Mouse (Mus musculus): ENCODE results near the gene 3100002H09Rik. TPM values are rescaled to one million over a fixed set of nuclear protein-coding genes. Genes with fewer than 3 reads are reported as not detected.

3100002H09Rik gene
- polyA plus RNA-seq, 1 experiment from 2014 or later = not detected

DNA sequence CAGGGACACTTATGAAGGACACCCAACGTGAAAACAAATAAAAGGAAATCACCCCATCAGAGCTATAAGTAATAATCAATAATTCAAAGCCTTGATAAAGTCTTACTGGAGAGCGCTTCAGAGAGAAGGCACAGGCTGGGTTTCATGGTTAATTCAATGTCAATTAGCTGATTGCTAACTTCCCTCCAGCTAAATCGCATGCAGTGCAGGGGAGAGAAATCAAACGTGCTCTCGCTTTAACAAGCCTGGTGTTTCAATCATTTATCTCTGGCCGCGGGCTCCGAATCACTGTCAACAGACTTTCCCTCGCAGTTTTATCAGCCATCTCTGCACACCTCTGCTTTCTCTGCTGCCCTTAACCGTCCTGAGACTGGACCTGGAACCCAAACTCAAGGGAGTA lies 22.3 kb upstream of the 3100002H09Rik start:
- H3K36me3 ChIP-seq (ENCODE audit: insufficient read depth) = no peaks in the 10 kb centered on the region
- no peak for TF ChIP-seq CTCF (IDR thresholded peaks at IDR 0.05; ENCODE audit: low read depth)
- no peak overlapping the region for H3K27ac ChIP-seq (ENCODE audit: low read depth)
- no peak for ATAC-seq (ENCODE audit: insufficient read depth)
- no peak overlapping the region for H3K4me3 ChIP-seq (ENCODE audit: low read depth, low read length)
- no peaks in the 10 kb centered on the region for H3K4me1 ChIP-seq (ENCODE audit: insufficient read depth)
- no peak overlapping the region for H3K9ac ChIP-seq
- no peaks in the 10 kb centered on the region for H3K27me3 ChIP-seq (ENCODE audit: insufficient read depth, low read length)
- H3K9me3 ChIP-seq (ENCODE audit: low read depth, low read length) = no peaks in the 10 kb centered on the region
- H3K4me2 ChIP-seq = no peak overlapping the region
- DNase-seq = no peak
- WGBS = 65% methylated on average over 10 of the region's 10 CpGs

DNA sequence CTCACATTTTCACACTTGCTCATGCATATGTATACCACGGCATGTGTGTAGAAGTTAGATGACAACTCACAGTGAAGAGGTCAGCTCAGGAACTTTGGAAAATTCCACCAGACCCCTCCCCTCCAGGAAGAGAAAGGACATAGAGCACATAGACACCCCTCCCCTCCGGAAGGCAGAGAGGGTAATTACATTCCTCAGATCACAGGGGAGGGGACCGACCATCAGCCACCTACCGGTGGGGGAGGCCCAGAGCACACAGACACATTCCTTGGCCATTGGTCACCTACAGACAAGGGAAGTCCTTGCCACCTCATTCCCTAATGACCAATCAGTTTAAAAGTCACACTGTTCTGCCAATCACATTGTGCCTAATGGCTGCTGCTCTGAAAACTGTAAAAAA lies 20.9 kb upstream of the 3100002H09Rik start:
- Histone ChIP-seq H3K4me1 (ENCODE audit: insufficient read depth) (no peaks in the 10 kb centered on the region), H3K4me2 (no peak overlapping the region), H3K27me3 (ENCODE audit: insufficient read depth, low read length) (no peaks in the 10 kb centered on the region), H3K4me3 (ENCODE audit: low read depth, low read length) (no peak overlapping the region), H3K9me3 (ENCODE audit: low read depth, low read length) (no peaks in the 10 kb centered on the region), H3K9ac (no peak overlapping the region), H3K36me3 (ENCODE audit: insufficient read depth) (no peaks in the 10 kb centered on the region), H3K27ac (ENCODE audit: low read depth) (no peak overlapping the region)
- no peak for TF ChIP-seq CTCF (IDR thresholded peaks at IDR 0.05; ENCODE audit: low read depth)
- DNase-seq = no peak
- no peak for ATAC-seq (ENCODE audit: insufficient read depth)
- 51% methylated on average over 4 of the region's 4 CpGs for whole genome bisulfite sequencing

DNA sequence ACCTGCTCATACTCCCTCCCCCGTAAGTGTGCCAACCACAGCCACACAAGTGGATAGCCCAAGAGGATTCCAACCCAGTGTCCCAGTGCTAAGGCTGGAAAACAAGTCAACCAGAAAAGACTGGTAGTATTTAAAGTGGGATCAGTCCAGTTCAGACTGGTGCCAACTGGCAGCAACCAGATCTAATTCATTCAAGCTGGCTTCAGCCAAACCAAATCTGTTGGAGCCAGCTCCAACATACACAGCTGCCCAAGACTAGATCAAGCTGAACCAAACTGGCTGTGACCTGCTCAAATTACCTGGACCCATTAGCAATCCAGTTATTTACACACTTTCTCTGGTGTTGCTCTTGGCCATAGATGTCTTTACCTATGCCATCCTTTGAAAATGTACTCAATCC lies 16.2 kb upstream of the 3100002H09Rik start:
- H3K9ac ChIP-seq = no peak overlapping the region
- H3K36me3 ChIP-seq (ENCODE audit: insufficient read depth) = no peaks in the 10 kb centered on the region
- no peaks in the 10 kb centered on the region for H3K9me3 ChIP-seq (ENCODE audit: low read depth, low read length)
- no peaks in the 10 kb centered on the region for H3K4me1 ChIP-seq (ENCODE audit: insufficient read depth)
- H3K27me3 ChIP-seq (ENCODE audit: insufficient read depth, low read length) = no peaks in the 10 kb centered on the region
- no peak overlapping the region for H3K4me2 ChIP-seq
- no peak for DNase-seq
- no peak for TF ChIP-seq CTCF (IDR thresholded peaks at IDR 0.05; ENCODE audit: low read depth)
- no peak for ATAC-seq (ENCODE audit: insufficient read depth)
- H3K4me3 ChIP-seq (ENCODE audit: low read depth, low read length) = no peak overlapping the region
- H3K27ac ChIP-seq (ENCODE audit: low read depth) = no peak overlapping the region
- WGBS = 64% methylated on average over 1 of the region's 1 CpGs

DNA sequence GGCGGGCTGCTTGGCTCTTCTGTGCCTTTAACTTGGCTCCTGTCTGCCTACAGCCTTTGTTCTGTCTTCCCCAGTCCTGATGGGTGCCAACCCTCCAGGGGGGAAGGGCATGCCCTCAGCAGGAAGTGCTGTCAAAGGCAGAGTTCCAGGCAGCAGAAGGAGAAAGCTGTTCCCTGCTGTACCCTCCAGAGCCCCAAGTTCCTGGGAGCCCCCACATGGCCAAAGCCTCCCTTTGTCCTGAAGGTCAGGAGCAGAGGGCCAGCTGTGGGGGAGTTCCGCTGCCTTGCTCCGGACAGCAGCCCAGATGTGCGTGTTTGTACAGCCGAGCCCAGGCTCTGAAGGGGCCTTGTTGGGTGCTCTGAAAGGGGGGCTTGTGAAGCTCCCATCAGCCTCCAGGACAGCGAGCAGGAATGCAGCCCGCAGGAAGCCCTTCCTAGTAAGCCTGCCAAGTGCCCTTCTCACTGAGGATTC lies 13.5 kb upstream of the 3100002H09Rik start:
- 20% methylated on average over 7 of the region's 7 CpGs for WGBS
- Histone ChIP-seq H3K36me3 (ENCODE audit: insufficient read depth) (no peaks in the 10 kb centered on the region), H3K27ac (ENCODE audit: low read depth) (no peak overlapping the region), H3K4me3 (ENCODE audit: low read depth, low read length) (no peak overlapping the region), H3K4me2 (no peak overlapping the region), H3K9ac (no peak overlapping the region), H3K4me1 (ENCODE audit: insufficient read depth) (no peaks in the 10 kb centered on the region), H3K27me3 (ENCODE audit: insufficient read depth, low read length) (no peaks in the 10 kb centered on the region), H3K9me3 (ENCODE audit: low read depth, low read length) (no peaks in the 10 kb centered on the region)
- ATAC-seq (ENCODE audit: insufficient read depth) = no peak
- DNase-seq = peak; percentile 27
- no peak for TF ChIP-seq CTCF (IDR thresholded peaks at IDR 0.05; ENCODE audit: low read depth)

DNA sequence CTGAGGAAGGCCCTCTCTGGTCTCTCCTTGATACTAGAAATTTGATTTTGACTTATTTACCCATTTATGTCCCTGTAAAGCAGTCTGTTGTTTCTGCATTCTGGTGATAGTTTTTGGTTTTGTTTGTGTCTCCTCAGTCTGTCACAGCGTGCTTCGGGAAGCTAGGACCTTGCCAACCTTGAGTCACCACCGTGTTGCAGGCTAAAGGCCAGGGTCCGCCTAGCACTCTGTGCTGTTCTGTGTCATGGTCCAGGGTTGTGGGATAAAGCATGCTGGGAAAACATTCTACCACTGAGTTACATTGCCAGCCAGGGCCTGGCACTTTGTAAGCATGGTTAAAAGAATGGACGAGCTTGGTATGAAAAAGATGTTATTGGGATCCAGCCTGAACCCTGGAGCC lies 12.0 kb upstream of the 3100002H09Rik start:
- H3K4me2 ChIP-seq = no peak overlapping the region
- 81% methylated on average over 5 of the region's 5 CpGs for WGBS
- no peaks in the 10 kb centered on the region for H3K4me1 ChIP-seq (ENCODE audit: insufficient read depth)
- no peak overlapping the region for H3K27ac ChIP-seq (ENCODE audit: low read depth)
- no peak overlapping the region for H3K9ac ChIP-seq
- no peaks in the 10 kb centered on the region for H3K9me3 ChIP-seq (ENCODE audit: low read depth, low read length)
- no peak for ATAC-seq (ENCODE audit: insufficient read depth)
- no peak for DNase-seq
- H3K36me3 ChIP-seq (ENCODE audit: insufficient read depth) = no peaks in the 10 kb centered on the region
- no peak overlapping the region for H3K4me3 ChIP-seq (ENCODE audit: low read depth, low read length)
- H3K27me3 ChIP-seq (ENCODE audit: insufficient read depth, low read length) = no peaks in the 10 kb centered on the region
- TF ChIP-seq CTCF (IDR thresholded peaks at IDR 0.05; ENCODE audit: low read depth) = no peak

DNA sequence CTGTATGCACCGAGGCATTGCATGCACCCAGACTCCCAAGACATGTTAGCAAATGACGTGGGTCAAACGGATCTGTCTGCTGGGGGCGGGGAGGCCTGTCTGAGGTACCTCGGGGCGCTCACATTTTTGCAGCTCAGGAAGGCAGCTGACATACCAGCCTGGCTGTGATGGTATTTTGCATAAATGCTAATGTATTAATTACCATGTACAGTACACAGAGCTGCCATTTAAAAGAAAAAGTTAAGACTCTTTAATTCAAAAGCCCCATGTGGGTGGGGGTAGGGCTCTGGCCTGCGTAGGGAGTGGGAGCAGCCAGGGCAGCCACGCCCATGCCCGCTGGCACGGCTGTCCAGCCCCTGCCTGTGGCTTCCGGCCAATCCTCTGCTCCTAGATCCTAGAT lies 10.8 kb upstream of the 3100002H09Rik start:
- Histone ChIP-seq H3K36me3 (ENCODE audit: insufficient read depth) (no peaks in the 10 kb centered on the region), H3K4me3 (ENCODE audit: low read depth, low read length) (no peak overlapping the region), H3K4me1 (ENCODE audit: insufficient read depth) (no peaks in the 10 kb centered on the region), H3K9ac (no peak overlapping the region), H3K9me3 (ENCODE audit: low read depth, low read length) (no peaks in the 10 kb centered on the region), H3K4me2 (no peak overlapping the region), H3K27me3 (ENCODE audit: insufficient read depth, low read length) (no peaks in the 10 kb centered on the region), H3K27ac (ENCODE audit: low read depth) (no peak overlapping the region)
- DNase-seq (no peak), ATAC-seq (ENCODE audit: insufficient read depth) (no peak)
- TF ChIP-seq CTCF (IDR thresholded peaks at IDR 0.05; ENCODE audit: low read depth) = no peak
- WGBS = 61% methylated on average over 11 of the region's 11 CpGs

DNA sequence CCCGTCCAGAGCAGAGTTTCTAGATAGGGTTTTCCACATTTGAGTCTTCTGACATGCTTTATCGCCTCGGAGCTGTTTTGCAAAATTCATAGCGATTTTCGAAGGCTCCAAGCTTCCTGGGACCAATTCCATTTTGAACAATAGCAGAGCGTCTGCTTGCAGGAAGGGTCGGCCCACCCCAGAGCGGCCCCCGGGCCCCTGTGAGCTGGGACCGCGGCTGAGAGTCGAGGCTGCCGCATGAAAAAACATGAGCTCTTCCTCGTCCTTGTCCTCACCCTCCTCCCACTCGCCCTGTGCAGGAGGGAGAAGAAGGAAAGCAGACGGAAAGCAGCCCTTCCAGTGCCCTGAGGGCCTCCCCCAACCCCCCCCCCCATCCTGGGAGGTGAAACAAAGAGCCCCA lies 8.0 kb upstream of the 3100002H09Rik start:
- Histone ChIP-seq H3K4me1 (ENCODE audit: insufficient read depth) (no peaks in the 10 kb centered on the region), H3K4me2 (no peak overlapping the region), H3K9ac (no peak overlapping the region), H3K9me3 (ENCODE audit: low read depth, low read length) (no peaks in the 10 kb centered on the region), H3K27me3 (ENCODE audit: insufficient read depth, low read length) (no peaks in the 10 kb centered on the region), H3K36me3 (ENCODE audit: insufficient read depth) (no peaks in the 10 kb centered on the region), H3K4me3 (ENCODE audit: low read depth, low read length) (no peak overlapping the region), H3K27ac (ENCODE audit: low read depth) (no peak overlapping the region)
- ATAC-seq (ENCODE audit: insufficient read depth) (no peak), DNase-seq (no peak)
- TF ChIP-seq CTCF (IDR thresholded peaks at IDR 0.05; ENCODE audit: low read depth) = no peak
- 10% methylated on average over 16 of the region's 16 CpGs for WGBS

DNA sequence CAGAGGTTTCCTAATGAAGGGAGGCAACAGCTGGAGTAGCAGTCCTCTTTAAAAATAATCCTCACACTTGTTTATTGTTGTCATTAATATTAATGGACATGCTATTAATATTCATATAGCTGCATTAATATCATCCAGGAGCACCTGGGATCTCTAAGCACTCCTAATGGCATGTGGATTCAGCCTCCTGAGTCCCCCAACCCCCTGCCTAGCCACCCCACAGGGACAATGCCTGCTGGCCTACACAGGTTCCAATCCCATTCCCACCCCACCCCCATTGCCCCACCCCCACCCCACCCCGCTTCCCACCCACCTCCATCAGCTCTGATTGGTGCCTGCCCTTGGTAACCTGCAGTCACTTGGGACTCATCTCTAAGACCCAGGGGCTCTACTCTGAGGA lies 6.0 kb upstream of the 3100002H09Rik start:
- H3K27ac ChIP-seq (ENCODE audit: low read depth) = no peak overlapping the region
- H3K27me3 ChIP-seq (ENCODE audit: insufficient read depth, low read length) = no peaks in the 10 kb centered on the region
- ATAC-seq (ENCODE audit: insufficient read depth) = no peak
- WGBS = 64% methylated on average over 1 of the region's 1 CpGs
- no peak overlapping the region for H3K4me2 ChIP-seq
- no peak for TF ChIP-seq CTCF (IDR thresholded peaks at IDR 0.05; ENCODE audit: low read depth)
- no peak overlapping the region for H3K4me3 ChIP-seq (ENCODE audit: low read depth, low read length)
- no peaks in the 10 kb centered on the region for H3K9me3 ChIP-seq (ENCODE audit: low read depth, low read length)
- no peaks in the 10 kb centered on the region for H3K36me3 ChIP-seq (ENCODE audit: insufficient read depth)
- H3K4me1 ChIP-seq (ENCODE audit: insufficient read depth) = no peaks in the 10 kb centered on the region
- no peak overlapping the region for H3K9ac ChIP-seq
- no peak for DNase-seq

All from lung, embryonic 14.5 days (tissue).